Mouse (Mus musculus): Measurements from ENCODE around the gene Hexb. TPM values are rescaled to one million over a fixed set of nuclear protein-coding genes. Genes with fewer than 3 reads are reported as not detected.

Gene Hexb
- total and polyA plus RNA-seq, 3 experiments, result 12.7 to 15.4 TPM; not detected in 1

DNA sequence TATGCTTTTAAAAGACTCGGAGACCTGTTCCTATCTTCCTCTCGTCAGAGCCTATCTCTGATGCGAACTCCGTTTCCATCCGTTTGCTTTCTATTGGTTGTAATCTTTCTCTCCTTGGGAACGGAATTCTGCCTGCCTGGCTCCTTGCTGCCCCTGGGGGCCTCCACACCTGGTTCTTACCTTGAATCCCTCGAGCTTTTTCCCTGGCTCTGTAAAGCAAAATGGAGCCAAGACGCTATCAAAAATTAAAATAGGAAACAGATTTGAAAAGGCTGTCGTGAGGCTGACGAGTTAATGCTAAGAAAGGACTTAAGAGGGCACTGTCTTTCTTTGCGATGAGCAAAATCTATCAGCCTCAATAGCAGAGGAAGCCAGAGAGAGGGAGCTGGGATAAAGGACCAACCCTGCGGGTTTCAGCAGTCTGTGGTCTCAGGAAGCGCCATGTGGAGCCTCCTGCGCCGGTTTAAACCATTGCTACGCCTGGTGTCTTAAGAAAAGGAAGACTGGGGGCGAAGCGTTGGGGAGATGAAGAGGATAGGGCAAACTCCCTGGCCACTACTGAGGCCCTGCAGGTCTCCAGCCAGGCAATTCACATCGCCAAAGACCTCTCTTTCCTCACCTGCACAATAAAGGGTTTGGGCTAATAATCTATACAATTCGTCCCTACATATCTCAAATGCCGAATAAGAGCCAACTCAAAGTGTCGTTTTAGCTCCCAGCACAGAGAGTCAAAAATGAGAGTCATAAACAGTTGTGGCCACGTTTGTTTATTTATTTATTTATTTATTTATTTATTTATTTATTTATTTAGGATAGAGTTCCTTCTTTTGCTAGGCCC, 41.4 kb upstream of the Hexb start:
- Histone ChIP-seq H3K27me3 (ENCODE audit: control insufficient read depth in 1 of 2, insufficient read depth in 2 of 2, low read length in 2 of 2) (no peaks in the 10 kb centered on the region), H3K9me3 (replicated peaks; ENCODE audit: insufficient read depth, low read length) (no peaks in the 10 kb centered on the region), H3K4me1 (ENCODE audit: control insufficient read depth in 1 of 2, insufficient read depth in 2 of 2, low read length in 2 of 2) (no peaks in the 10 kb centered on the region), H3K79me2 (ENCODE audit: control insufficient read depth, insufficient read depth, low read length, poor library complexity) (no peaks in the 10 kb centered on the region), H3K4me3 (ENCODE audit: control insufficient read depth in 1 of 2, insufficient read depth in 1 of 2, low read depth in 2 of 2, low read length in 2 of 2) (no peak overlapping the region), H3K36me3 (ENCODE audit: control insufficient read depth in 1 of 2, insufficient read depth in 2 of 2, low read length in 2 of 2) (no peaks in the 10 kb centered on the region), H3K9ac (ENCODE audit: control insufficient read depth, low read depth, low read length, poor library complexity, severe bottlenecking) (no peak overlapping the region), H3K27ac (ENCODE audit: control insufficient read depth, low read depth, low read length) (no peak overlapping the region)
- TF ChIP-seq CTCF (IDR thresholded peaks at IDR 0.05 in 2 of 3, conservative IDR thresholded peaks at IDR 0.05 in 1 of 3; ENCODE audit: control insufficient read depth in 1 of 3, insufficient read depth in 1 of 3, low read depth in 2 of 3, low read length in 3 of 3, poor library complexity in 1 of 3, severe bottlenecking in 1 of 3) (peak in 1 of 3 experiments; percentile 5; a peak in 1 of 6 replicates), SMC3 (IDR thresholded peaks at IDR 0.05; ENCODE audit: low read depth, low read length) (peak; percentile 11; the same call in 1 of the 2 replicates), GABPA (IDR thresholded peaks at IDR 0.05; ENCODE audit: low read depth, low read length) (no peak)
- DNase-seq (ENCODE audit: low read depth, low spot score), result no peak

DNA sequence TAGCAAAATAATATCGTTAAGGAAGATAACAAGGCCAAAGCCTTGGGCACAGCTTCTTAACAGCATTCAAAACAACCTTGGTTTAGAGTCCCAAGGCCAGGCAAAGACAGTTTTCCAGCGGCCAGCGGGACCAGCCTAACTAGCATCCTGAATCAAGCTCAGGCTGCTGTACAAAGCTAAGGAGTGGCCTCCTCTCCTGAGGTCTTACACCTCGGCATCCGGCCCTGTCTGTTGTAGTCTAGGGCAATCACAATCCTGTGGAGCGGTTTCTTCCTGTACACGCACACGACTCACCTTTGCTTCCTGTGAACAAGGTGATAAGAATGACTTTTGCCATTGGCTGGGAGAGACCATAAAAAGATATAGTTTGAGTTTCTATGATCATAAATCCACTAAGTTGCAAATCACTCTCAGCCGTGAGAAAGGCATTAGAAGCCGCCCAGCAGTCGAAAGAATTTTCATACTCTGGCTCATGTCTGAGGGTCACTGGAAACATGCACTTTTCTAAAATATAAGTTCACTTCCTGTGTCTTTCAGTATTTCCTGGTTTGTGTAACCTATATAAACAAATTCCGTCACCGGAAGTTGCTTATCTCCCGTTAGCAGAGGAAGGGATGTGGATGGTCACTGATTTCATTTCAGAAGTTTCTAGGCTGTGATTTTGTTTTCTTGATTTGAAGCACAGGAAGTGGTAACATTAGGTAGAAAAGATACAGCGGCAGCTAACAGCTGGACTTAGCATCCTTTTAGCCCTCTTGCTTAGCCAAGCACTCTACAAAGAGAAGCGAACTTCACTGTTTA, 40.2 kb upstream of the Hexb start:
- no peak for DNase-seq (ENCODE audit: low read depth, low spot score)
- H3K36me3 ChIP-seq (ENCODE audit: control insufficient read depth in 1 of 2, insufficient read depth in 2 of 2, low read length in 2 of 2), result no peaks in the 10 kb centered on the region
- no peaks in the 10 kb centered on the region for H3K27me3 ChIP-seq (ENCODE audit: control insufficient read depth in 1 of 2, insufficient read depth in 2 of 2, low read length in 2 of 2)
- H3K4me3 ChIP-seq (ENCODE audit: control insufficient read depth in 1 of 2, insufficient read depth in 1 of 2, low read depth in 2 of 2, low read length in 2 of 2), result no peak overlapping the region
- no peaks in the 10 kb centered on the region for H3K9me3 ChIP-seq (replicated peaks; ENCODE audit: insufficient read depth, low read length)
- no peak overlapping the region for H3K27ac ChIP-seq (ENCODE audit: control insufficient read depth, low read depth, low read length)
- no peaks in the 10 kb centered on the region for H3K4me1 ChIP-seq (ENCODE audit: control insufficient read depth in 1 of 2, insufficient read depth in 2 of 2, low read length in 2 of 2)
- TF ChIP-seq MYC (IDR thresholded peaks at IDR 0.05; ENCODE audit: low read depth, low read length), result no peak
- no peak for TF ChIP-seq POLR2A (IDR thresholded peaks at IDR 0.05; ENCODE audit: control insufficient read depth in 1 of 2, insufficient read depth in 1 of 2, low read depth in 1 of 2, low read length in 2 of 2, poor library complexity in 1 of 2)
- TF ChIP-seq GATA1 (IDR thresholded peaks at IDR 0.05; ENCODE audit: low read depth, low read length), result no peak
- no peak for TF ChIP-seq NRF1 (IDR thresholded peaks at IDR 0.05; ENCODE audit: insufficient read depth, low read depth, low read length, poor library complexity, severe bottlenecking)
- no peak for TF ChIP-seq SIN3A (IDR thresholded peaks at IDR 0.05; ENCODE audit: low read length)
- TF ChIP-seq RCOR1 (IDR thresholded peaks at IDR 0.05; ENCODE audit: low read depth, low read length), result no peak
- no peak for TF ChIP-seq MXI1 (IDR thresholded peaks at IDR 0.05; ENCODE audit: low read depth, low read length)
- no peak for TF ChIP-seq RAD21 (IDR thresholded peaks at IDR 0.05; ENCODE audit: low read depth, low read length)
- no peak for TF ChIP-seq USF2 (IDR thresholded peaks at IDR 0.05; ENCODE audit: borderline replicate concordance in 1 of 2, insufficient read depth in 1 of 2, low read depth in 1 of 2, low read length in 2 of 2)
- no peak for TF ChIP-seq TAL1 (IDR thresholded peaks at IDR 0.05; ENCODE audit: low read length)
- TF ChIP-seq TCF12 (IDR thresholded peaks at IDR 0.05; ENCODE audit: low read depth, low read length), result no peak
- TF ChIP-seq BHLHE40 (IDR thresholded peaks at IDR 0.05; ENCODE audit: borderline replicate concordance, low read depth, low read length), result no peak
- TF ChIP-seq CHD1 (IDR thresholded peaks at IDR 0.05; ENCODE audit: low read depth, low read length), result no peak
- no peak for TF ChIP-seq GABPA (IDR thresholded peaks at IDR 0.05; ENCODE audit: low read depth, low read length)
- H3K9ac ChIP-seq (ENCODE audit: control insufficient read depth, low read depth, low read length, poor library complexity, severe bottlenecking), result no peak overlapping the region
- no peaks in the 10 kb centered on the region for H3K79me2 ChIP-seq (ENCODE audit: control insufficient read depth, insufficient read depth, low read length, poor library complexity)

Measured in MEL (cell line).